Mouse (Mus musculus) neural tube, embryonic 14.5 days (tissue): ENCODE data around the gene Elane. TPM values are rescaled to one million over a fixed set of nuclear protein-coding genes. Genes with fewer than 3 reads are reported as not detected.
"Not testable (repeated sequence)": the region's sequence is repeated elsewhere in the genome, so short reads cannot be mapped to it uniquely, and the experiment has no call there.

Experiments used
- ATAC-seq: fragments of 200-750 bp; cut with Nextera tagmentation; 2 replicates; pipeline ENCODE4 v1.8.0; 2017; ENCODE audit warnings: low read depth, mild to moderate bottlenecking, moderate TSS enrichment, moderate library complexity
- H3K27ac ChIP-seq: fragments of 300-500 bp; sonication (generic); 2 replicates; pipeline ENCODE4 v1.5.1; 2014; ENCODE audit warnings: low read depth, mild to moderate bottlenecking, control low read depth, low read length, moderate library complexity, mixed read lengths
- H3K27me3 ChIP-seq: fragments of 300-500 bp; sonication (generic); 2 replicates; pipeline ENCODE4 v1.6.1; 2014; ENCODE audit warnings: low read length; ENCODE audit not compliant: control insufficient read depth, insufficient read depth
- H3K36me3 ChIP-seq: fragments of 300-500 bp; sonication (generic); 2 replicates; pipeline ENCODE4 v1.6.1; 2014; ENCODE audit warnings: low read length, mixed read lengths; ENCODE audit not compliant: control insufficient read depth, insufficient read depth
- H3K4me1 ChIP-seq: fragments of 300-500 bp; sonication (generic); 2 replicates; pipeline ENCODE4 v1.6.1; 2014; ENCODE audit warnings: low read length; ENCODE audit not compliant: control insufficient read depth, insufficient read depth
- H3K4me2 ChIP-seq: fragments of 300-500 bp; sonication (generic); 2 replicates; pipeline ENCODE4 v1.6.1; 2014; ENCODE audit warnings: mild to moderate bottlenecking, low read depth, low read length, control low read depth
- H3K4me3 ChIP-seq: fragments of 300-500 bp; sonication (generic); 2 replicates; pipeline ENCODE4 v1.5.1; 2014; ENCODE audit warnings: low read depth, low read length, control low read depth, mixed read lengths
- H3K9ac ChIP-seq: fragments of 300-500 bp; sonication (generic); replicated peaks from 2 replicates; pipeline ENCODE4 v1.6.1; 2014; ENCODE audit warnings: low read depth, mild to moderate bottlenecking, control low read depth, low read length, mixed read lengths
- H3K9me3 ChIP-seq: fragments of 300-500 bp; sonication (generic); 2 replicates; pipeline ENCODE4 v1.6.1; 2016; ENCODE audit warnings: low read length; ENCODE audit not compliant: control insufficient read depth
- WGBS: fragments of 180-500 bp; shearing (Covaris S2); extraction: QIAGEN DNeasy Blood & Tissue Kit; methylation state at CpG from one replicate; pipeline ENCODE4 v1.1.7; 2014; 5-methylcytosine and 5-hydroxymethylcytosine counted together
- polyA plus RNA-seq: library from polyadenylated mRNA; unstranded; fragments of >200 nt; fragmentation: Nextera tagmentation; extraction: Ambion mirVana; gene quantifications from 2 replicates; pipeline ENCODE4 v1.2.1, GENCODE M21; 2014

The Elane gene
- polyA plus RNA-seq, 1 experiment from 2014 or later, result not detected

DNA sequence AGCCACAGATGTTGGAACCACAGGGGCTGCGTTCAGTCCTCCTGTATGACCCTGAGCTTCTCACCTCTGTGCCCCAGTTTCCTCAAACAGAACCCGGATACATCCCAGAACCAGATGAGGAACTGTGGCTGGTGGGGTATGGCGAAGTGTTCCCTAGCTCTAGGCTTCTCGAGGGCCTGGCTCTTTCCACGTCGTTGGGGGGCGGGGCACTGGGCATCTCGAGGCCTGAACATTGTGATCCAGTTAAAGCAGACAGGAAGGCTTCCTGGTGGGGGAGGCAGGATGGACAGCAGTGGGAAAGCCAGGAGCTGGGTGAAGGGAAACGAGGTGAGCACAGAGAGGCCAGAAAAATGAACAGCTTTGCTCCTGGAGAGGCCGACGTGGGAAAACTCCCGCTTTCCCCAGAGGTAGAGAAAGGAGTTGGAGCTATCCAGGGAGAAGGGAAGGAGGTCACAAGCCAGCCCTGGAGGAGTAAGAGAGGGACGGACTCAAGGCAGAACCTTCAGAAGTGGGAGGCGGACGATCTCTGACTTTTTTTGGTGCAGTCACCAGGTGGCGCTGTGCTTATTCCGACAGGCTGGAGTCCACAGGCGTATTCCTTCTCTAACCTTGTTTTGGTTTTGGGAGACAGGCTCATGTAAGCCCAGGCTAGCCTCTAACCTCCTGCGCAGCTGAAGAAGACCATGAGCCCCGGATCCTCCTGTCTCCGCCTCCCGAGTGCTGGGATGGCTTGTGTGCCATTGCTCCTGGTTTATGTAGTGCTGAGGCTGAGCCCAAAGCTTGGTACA, 2.6 kb upstream of the Elane start:
- 17% methylated on average over 22 of the region's 22 CpGs for WGBS

DNA sequence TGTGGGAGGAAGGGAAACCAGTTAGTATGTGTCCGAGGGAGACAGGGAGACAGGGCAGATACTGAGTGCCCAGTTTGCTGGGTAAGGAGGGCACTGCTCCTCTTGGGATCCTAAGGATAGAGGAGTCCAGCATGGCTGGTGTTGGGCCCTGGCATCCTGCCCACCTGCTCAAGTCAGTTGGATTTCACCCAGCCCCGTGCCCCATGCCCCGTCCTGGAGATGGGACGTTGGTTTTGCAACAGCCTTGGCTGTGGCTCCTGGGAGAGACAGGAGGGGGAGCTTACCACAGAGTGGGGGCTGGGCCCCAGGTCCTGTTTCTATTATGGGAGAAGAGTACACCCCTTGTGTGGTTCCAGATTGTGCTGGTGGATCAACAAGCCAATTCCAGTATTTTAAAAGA, 1.6 kb upstream of the Elane start:
- no peak for ATAC-seq
- no peaks in the 10 kb centered on the region for H3K9me3 ChIP-seq

More for the DNA sequence above, 2.6 kb upstream of the Elane start:
- H3K4me1 ChIP-seq, result no peaks in the 10 kb centered on the region; the same call in 1 of the 2 replicates
- H3K9me3 ChIP-seq, result no peaks in the 10 kb centered on the region
- no peak overlapping the region for H3K4me2 ChIP-seq
- no peak overlapping the region for H3K9ac ChIP-seq
- H3K36me3 ChIP-seq, result no peaks in the 10 kb centered on the region
- H3K27ac ChIP-seq, result no peak overlapping the region
- no peaks in the 10 kb centered on the region for H3K27me3 ChIP-seq
- H3K4me3 ChIP-seq, result no peak overlapping the region
- no peak for ATAC-seq

DNA sequence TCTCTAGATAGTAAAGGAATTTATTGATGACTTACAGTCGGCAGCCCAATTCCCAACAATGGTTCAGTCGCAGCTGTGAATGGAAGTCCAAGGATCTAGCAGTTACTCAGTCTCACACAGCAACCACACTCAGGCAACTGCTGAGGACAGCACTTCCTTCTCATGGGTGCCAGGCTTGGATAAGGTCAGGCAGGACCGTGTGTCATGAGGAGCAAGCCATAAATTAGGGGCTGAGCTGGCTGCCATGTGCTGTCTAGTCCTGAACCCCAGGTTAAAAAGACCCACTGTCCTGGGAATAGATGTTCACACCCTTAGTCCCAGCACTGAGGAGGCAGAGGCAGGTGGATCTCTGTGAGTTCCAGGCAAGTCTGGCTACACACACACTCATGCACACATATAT, 1.1 kb upstream of the Elane start:
- WGBS, result 68% methylated on average over 3 of the region's 3 CpGs
- ATAC-seq, H3K4me1 ChIP-seq, H3K27me3 ChIP-seq, H3K36me3 ChIP-seq, H3K9ac ChIP-seq, H3K27ac ChIP-seq, H3K4me3 ChIP-seq, H3K4me2 ChIP-seq, H3K9me3 ChIP-seq: not testable (repeated sequence)

More for the DNA sequence above, 1.6 kb upstream of the Elane start:
- H3K27ac ChIP-seq, result no peak overlapping the region
- no peaks in the 10 kb centered on the region for H3K36me3 ChIP-seq
- H3K4me2 ChIP-seq, result no peak overlapping the region
- 71% methylated on average over 4 of the region's 4 CpGs for WGBS
- H3K27me3 ChIP-seq, result no peaks in the 10 kb centered on the region
- H3K9ac ChIP-seq, result no peak overlapping the region
- H3K4me1 ChIP-seq, result no peaks in the 10 kb centered on the region; the same call in 1 of the 2 replicates
- H3K4me3 ChIP-seq, result no peak overlapping the region

GRCm38 (mm10) chr10:79886611-79887010, 564 bp downstream of the Elane start:
- Histone ChIP-seq H3K27ac (no peak overlapping the region), H3K36me3 (no peaks in the 10 kb centered on the region), H3K4me3 (no peak overlapping the region), H3K9me3 (no peaks in the 10 kb centered on the region), H3K4me1 (no peaks in the 10 kb centered on the region; the same call in 1 of the 2 replicates), H3K9ac (no peak overlapping the region), H3K27me3 (no peaks in the 10 kb centered on the region), H3K4me2 (no peak overlapping the region)
- no peak for ATAC-seq
- WGBS, result 77% methylated on average over 8 of the region's 8 CpGs

DNA sequence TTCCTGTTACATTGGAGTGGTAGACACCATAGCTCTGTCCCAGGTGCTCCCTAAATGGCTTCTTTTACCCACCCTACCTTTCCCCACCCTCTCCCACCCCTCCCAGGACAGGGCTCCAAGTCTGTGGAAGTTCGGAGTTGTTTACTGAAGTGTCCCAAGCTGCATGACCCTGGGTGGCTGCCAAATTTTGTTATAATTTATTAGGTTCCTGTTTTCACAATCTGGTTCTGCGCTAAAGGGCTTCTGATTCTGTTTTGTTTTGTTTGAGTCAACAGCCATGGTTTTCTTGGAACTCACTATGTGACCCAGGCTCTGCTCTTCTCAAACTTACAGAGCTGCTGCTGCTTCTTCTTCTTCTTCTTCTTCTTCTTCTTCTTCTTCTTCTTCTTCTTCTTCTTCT, 3.3 kb downstream of the Elane start:
- Histone ChIP-seq H3K4me2 (no peak overlapping the region), H3K4me1 (no peaks in the 10 kb centered on the region), H3K36me3 (no peaks in the 10 kb centered on the region), H3K27me3 (no peaks in the 10 kb centered on the region), H3K9ac (no peak overlapping the region), H3K4me3 (no peak overlapping the region), H3K9me3 (no peaks in the 10 kb centered on the region), H3K27ac (no peak overlapping the region)
- no peak for ATAC-seq
- 76% methylated on average over 2 of the region's 2 CpGs for WGBS

- Histone ChIP-seq H3K4me2 (no peak within 1 kb of the TSS), H3K9ac (no peak within 1 kb of the TSS), H3K4me1 (no peaks in the 10 kb centered on the region), H3K27ac (no peak within 1 kb of the TSS), H3K9me3 (no peaks in the 10 kb centered on the region), H3K27me3 (no peaks in the 10 kb centered on the region), H3K36me3 (peaks cover 7% of the 10 kb centered on the region; the same call in 1 of the 2 replicates), H3K4me3 (no peak within 1 kb of the TSS)
- 37% methylated on average over 5 of the region's 5 CpGs for WGBS
- no peak for ATAC-seq
Measured at GRCm38 (mm10) chr10:79890670-79891069, 4.6 kb downstream of the Elane start, which contains the start of gene Cfd. Cfd (plus strand) TSS chr10:79890853.

GRCm38 (mm10) chr10:79892451-79893118, 6.5 kb downstream of the Elane start:
- H3K4me1 ChIP-seq, H3K9ac ChIP-seq, H3K4me3 ChIP-seq, H3K4me2 ChIP-seq, H3K27me3 ChIP-seq, H3K9me3 ChIP-seq, H3K27ac ChIP-seq: not testable (repeated sequence)
- peak; percentile 61; the same call in 1 of the 2 replicates for ATAC-seq
- 43% methylated on average over 22 of the region's 22 CpGs for WGBS
- H3K36me3 ChIP-seq, result peaks cover 15% of the 10 kb centered on the region

DNA sequence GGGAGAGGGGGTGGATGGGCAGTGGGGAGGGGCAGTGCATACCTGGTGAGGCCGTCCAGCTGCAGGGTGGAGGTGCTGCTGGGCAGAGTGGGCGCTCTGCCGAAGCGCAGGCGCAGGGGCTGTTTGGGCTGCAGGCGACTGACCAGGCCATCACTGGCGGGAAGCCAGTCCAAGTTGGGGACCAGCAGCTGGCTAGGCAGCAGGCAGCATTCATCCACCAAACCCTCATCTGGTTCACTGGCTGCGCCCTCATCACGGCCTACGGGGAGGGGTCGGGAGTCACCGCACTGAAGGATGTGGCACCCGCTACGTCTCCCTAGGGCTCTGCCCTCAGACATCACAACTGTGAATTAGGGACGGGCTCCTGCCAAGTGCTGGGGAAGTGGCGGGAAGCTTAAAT, 10.3 kb downstream of the Elane start:
- 91% methylated on average over 16 of the region's 16 CpGs for WGBS
- H3K27me3 ChIP-seq, result no peaks in the 10 kb centered on the region
- no peak for ATAC-seq
- peaks cover 21% of the 10 kb centered on the region for H3K36me3 ChIP-seq
- no peaks in the 10 kb centered on the region for H3K4me1 ChIP-seq
- no peak overlapping the region for H3K4me2 ChIP-seq
- no peak overlapping the region for H3K9ac ChIP-seq
- no peak overlapping the region for H3K4me3 ChIP-seq
- no peak overlapping the region for H3K27ac ChIP-seq
- H3K9me3 ChIP-seq, result no peaks in the 10 kb centered on the region

- H3K27me3 ChIP-seq, result no peaks in the 10 kb centered on the region
- no peaks in the 10 kb centered on the region for H3K4me1 ChIP-seq
- no peak overlapping the region for H3K9ac ChIP-seq
- WGBS, result 89% methylated on average over 13 of the region's 13 CpGs
- no peak for ATAC-seq
- H3K4me3 ChIP-seq, result no peak overlapping the region
- peaks cover 21% of the 10 kb centered on the region for H3K36me3 ChIP-seq
- no peaks in the 10 kb centered on the region for H3K9me3 ChIP-seq
- H3K4me2 ChIP-seq, result no peak overlapping the region
- H3K27ac ChIP-seq, result no peak overlapping the region
Measured at GRCm38 (mm10) chr10:79896814-79897213, 10.8 kb downstream of the Elane start.
